Mouse (Mus musculus): Measurements from ENCODE around the gene Eva1c.

Gene Eva1c

GRCm38 (mm10) chr16:90924606-90925370 is 98.3 kb downstream of the Eva1c start:
- DNase-seq = peak; percentile 39

- DNase-seq = peak; percentile 73
These were observed 98.9 kb downstream of the Eva1c start for GRCm38 (mm10) chr16:90925461-90925860.

GRCm38 (mm10) chr16:90927446-90927845 is 100.9 kb downstream of the Eva1c start:
- no peak for DNase-seq

GRCm38 (mm10) chr16:90933534-90934176 is 107.1 kb downstream of the Eva1c start:
- DNase-seq = no peak

- DNase-seq = no peak
These were observed 107.7 kb downstream of the Eva1c start for GRCm38 (mm10) chr16:90934193-90934686.

- peak; percentile 93 for DNase-seq
These were observed 108.3 kb downstream of the Eva1c start, which contains the start of gene Cfap298 for GRCm38 (mm10) chr16:90934687-90935328. Gene Cfap298 (minus strand): TSS chr16:90935114.

GRCm38 (mm10) chr16:90941246-90941645 is 114.7 kb downstream of the Eva1c start:
- DNase-seq = no peak

GRCm38 (mm10) chr16:90946977-90947376 is 120.5 kb downstream of the Eva1c start:
- no peak for DNase-seq

- no peak for DNase-seq
These were observed 123.9 kb downstream of the Eva1c start for GRCm38 (mm10) chr16:90950354-90950963.

GRCm38 (mm10) chr16:90953147-90953546 is 126.6 kb downstream of the Eva1c start:
- DNase-seq = no peak

- DNase-seq = no peak
These were observed 127.3 kb downstream of the Eva1c start for GRCm38 (mm10) chr16:90953770-90954169.

Measured in kidney, adult 18-20 months (tissue).